Mouse (Mus musculus) hindbrain, embryonic 12.5 days (tissue): Measurements from ENCODE around the gene Sbno2. TPM values are rescaled to one million over a fixed set of nuclear protein-coding genes. Genes with fewer than 3 reads are reported as not detected.

Experiments used
- ATAC-seq: fragments of 200-750 bp; cut with Nextera tagmentation; 2 replicates; pipeline ENCODE4 v1.8.0; 2017; ENCODE audit warnings: moderate TSS enrichment; ENCODE audit not compliant: low FRiP score
- H3K27ac ChIP-seq: fragments of 300-500 bp; sonication (generic); 2 replicates; pipeline ENCODE4 v1.5.1; 2016; ENCODE audit warnings: mild to moderate bottlenecking
- H3K27me3 ChIP-seq: fragments of 300-500 bp; sonication (generic); 2 replicates; pipeline ENCODE4 v1.6.1; 2016; ENCODE audit warnings: mild to moderate bottlenecking
- H3K36me3 ChIP-seq: fragments of 300-500 bp; sonication (generic); 2 replicates; pipeline ENCODE4 v1.6.1; 2016; ENCODE audit warnings: mild to moderate bottlenecking
- H3K4me1 ChIP-seq: fragments of 300-500 bp; sonication (generic); 2 replicates; pipeline ENCODE4 v1.6.1; 2016
- H3K4me2 ChIP-seq: fragments of 300-500 bp; sonication (generic); replicated peaks from 2 replicates; pipeline ENCODE4 v1.6.1; 2016; ENCODE audit warnings: mild to moderate bottlenecking
- H3K4me3 ChIP-seq: fragments of 300-500 bp; sonication (generic); 2 replicates; pipeline ENCODE4 v1.5.1; 2016; ENCODE audit warnings: mild to moderate bottlenecking
- H3K9ac ChIP-seq: fragments of 300-500 bp; sonication (generic); 2 replicates; pipeline ENCODE4 v1.6.1; 2016; ENCODE audit warnings: mild to moderate bottlenecking, moderate library complexity
- H3K9me3 ChIP-seq: fragments of 300-500 bp; sonication (generic); replicated peaks from 2 replicates; pipeline ENCODE4 v1.6.1; 2016; ENCODE audit warnings: mild to moderate bottlenecking
- WGBS: fragments of 180-500 bp; shearing (Covaris S2); methylation state at CpG from one replicate; pipeline ENCODE4 v1.1.7; 2016; 5-methylcytosine and 5-hydroxymethylcytosine counted together
- polyA plus RNA-seq: library from polyadenylated mRNA; unstranded; fragments of >200 nt; fragmentation: Nextera tagmentation; extraction: Ambion mirVana; gene quantifications from 2 replicates; pipeline ENCODE4 v1.2.1, GENCODE M21; 2016

Sbno2 gene
- polyA plus RNA-seq, 1 experiment from 2014 or later = 15.1 TPM

DNA sequence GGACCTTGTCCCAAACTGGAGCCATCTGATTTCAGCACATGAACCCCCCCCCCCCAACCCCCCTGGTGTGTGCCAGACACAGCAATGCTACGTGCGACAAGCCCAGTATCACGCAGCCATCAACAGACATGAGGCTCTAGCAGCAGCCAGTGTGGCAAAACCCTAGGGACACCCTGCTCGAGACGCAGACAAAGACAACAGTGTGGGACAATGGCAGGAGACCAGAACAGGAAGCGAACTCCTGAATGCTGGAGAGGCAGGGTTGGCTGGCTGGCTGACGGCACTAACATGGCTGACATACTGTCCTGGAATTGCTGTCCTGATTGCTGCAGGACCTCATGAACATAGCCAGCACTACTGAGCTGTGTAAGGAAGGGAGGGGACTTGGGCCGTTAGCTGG lies 70.2 kb downstream of the Sbno2 start:
- no peak for ATAC-seq
- Histone ChIP-seq H3K27ac (0 out of 2 replicates have a peak overlapping the region, but pooled peaks have one; percentile 44), H3K36me3 (peaks cover 38% of the 10 kb centered on the region)

DNA sequence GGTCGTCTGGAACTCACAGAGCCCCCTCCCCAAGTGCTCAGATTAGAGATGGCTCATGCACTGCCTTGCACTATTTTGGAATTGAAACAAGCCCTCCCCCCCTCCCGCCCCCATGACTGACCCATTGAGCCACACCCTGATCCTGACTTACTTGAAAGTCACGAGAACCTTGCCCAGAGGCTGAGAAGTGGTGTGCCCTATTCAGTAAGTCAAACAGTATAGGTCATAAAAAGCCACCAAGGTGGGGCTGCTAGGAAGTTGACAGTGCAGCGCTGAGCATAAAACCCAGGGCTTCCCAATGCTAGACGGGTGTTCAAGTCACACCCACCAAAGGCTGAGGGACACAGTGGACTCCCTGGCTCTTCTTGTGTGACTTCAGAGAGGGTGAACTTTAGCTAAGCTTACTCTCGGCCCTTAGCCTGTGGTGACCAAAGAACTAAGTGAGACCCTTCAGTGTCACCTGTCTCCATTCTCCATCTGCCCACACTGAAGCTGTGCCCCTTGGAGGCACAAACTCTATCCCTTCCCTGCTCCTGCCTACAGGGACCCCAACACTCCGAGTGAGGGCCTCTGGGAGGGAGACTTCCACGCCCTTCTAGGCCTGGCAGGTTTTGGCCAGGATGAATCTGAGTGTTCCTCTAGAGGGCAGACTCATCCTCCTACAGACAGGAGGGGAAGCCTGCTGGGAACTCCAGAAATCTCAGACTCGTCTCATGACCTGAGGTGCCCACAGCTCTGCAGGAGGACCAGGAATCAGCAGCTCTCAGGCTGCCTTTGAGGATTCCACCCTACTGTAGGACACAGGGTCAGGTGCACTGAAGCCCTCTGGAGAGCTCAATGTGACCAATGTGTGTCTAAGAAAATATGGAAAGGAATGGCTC lies 71.6 kb downstream of the Sbno2 start:
- Histone ChIP-seq H3K4me2 (no peak overlapping the region), H3K9me3 (no peaks in the 10 kb centered on the region), H3K27ac (peak overlapping the region; percentile 23; the same call in 1 of the 2 replicates), H3K9ac (no peak overlapping the region), H3K4me3 (no peak overlapping the region), H3K4me1 (peaks cover 15% of the 10 kb centered on the region), H3K27me3 (no peaks in the 10 kb centered on the region), H3K36me3 (peaks cover 38% of the 10 kb centered on the region)
- 46% methylated on average over 9 of the region's 9 CpGs for WGBS
- ATAC-seq = no peak

More for the DNA sequence above, 70.2 kb downstream of the Sbno2 start:
- no peaks in the 10 kb centered on the region for H3K9me3 ChIP-seq
- no peaks in the 10 kb centered on the region for H3K27me3 ChIP-seq
- H3K4me3 ChIP-seq = no peak overlapping the region
- no peak overlapping the region for H3K4me2 ChIP-seq
- H3K9ac ChIP-seq = no peak overlapping the region; the same call in 1 of the 2 replicates
- peaks cover 20% of the 10 kb centered on the region for H3K4me1 ChIP-seq
- 71% methylated on average over 8 of the region's 8 CpGs for WGBS

DNA sequence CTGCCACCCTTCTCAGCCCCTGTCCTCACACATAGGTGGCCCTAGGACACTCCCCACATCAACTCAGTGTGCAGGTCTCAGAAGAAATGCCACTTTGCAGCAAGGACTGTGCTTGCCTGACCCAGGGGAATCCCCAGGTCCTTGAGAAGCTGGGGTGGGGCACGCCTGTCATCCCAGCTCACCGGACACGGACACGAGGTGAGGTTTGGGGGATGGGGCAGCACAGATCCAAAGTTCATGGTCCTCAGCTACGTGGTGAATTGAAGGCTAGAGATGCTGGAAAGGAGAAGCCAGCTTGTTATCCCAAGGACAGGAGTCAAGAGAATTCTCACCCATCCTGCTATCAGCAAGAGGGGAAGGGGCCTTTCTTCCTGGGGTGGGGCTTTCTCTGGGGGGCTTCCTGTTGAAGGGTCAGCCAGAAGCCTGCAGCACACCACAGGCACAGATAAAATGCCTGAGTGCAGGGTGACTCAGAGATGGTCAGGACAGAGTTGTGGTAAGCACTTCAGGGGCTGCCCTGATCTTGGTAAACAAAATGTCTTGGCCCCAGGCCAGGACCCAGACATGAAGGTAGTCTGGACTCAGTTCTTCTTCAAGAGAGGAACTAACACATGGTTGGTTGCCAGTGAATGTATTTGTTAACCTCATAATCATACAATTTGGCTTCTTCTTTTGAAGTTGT lies 72.4 kb downstream of the Sbno2 start:
- no peak for ATAC-seq
- Histone ChIP-seq H3K4me3 (no peak overlapping the region), H3K4me2 (no peak overlapping the region), H3K4me1 (peaks cover 7% of the 10 kb centered on the region), H3K27me3 (no peaks in the 10 kb centered on the region), H3K9me3 (no peaks in the 10 kb centered on the region), H3K9ac (no peak overlapping the region), H3K27ac (peak overlapping the region; percentile 23; the same call in 1 of the 2 replicates), H3K36me3 (peaks cover 34% of the 10 kb centered on the region)
- 81% methylated on average over 5 of the region's 5 CpGs for WGBS

- H3K9me3 ChIP-seq = no peaks in the 10 kb centered on the region
- ATAC-seq = no peak
- 0 out of 2 replicates have a peak, but pooled peaks cover 3% of the 10 kb centered on the region for H3K4me1 ChIP-seq
- H3K9ac ChIP-seq = peak overlapping the region; percentile 27; the same call in 1 of the 2 replicates
- no peak overlapping the region for H3K4me3 ChIP-seq
- H3K27me3 ChIP-seq = no peaks in the 10 kb centered on the region
- H3K4me2 ChIP-seq = no peak overlapping the region
- peaks cover 14% of the 10 kb centered on the region for H3K36me3 ChIP-seq
- no peak overlapping the region for H3K27ac ChIP-seq
- 86% methylated on average over 17 of the region's 17 CpGs for WGBS
Measured at GRCm38 (mm10) chr10:80030736-80031135, 74.6 kb downstream of the Sbno2 start.

DNA sequence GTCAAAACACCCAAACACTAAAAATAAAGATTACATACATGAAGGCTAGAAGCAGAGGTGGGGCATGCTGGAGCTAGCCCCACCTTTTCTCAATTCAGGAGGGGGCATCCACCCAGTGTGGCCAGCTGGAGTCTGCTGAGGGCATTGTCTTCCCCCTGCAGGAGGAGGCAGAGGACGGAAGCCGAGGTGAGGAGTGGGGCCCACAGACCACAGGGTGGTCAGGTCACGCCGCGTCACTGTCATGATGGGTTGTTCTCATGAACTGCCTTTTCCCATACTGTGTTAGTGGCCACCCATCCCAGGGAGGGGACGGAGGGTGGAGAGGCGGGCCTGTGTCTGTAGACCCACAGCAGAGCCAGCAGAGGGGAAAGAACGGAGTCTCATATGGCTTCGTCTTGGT lies 75.2 kb downstream of the Sbno2 start:
- Histone ChIP-seq H3K27ac (no peak overlapping the region), H3K9ac (0 out of 2 replicates have a peak overlapping the region, but pooled peaks have one; percentile 27), H3K36me3 (peaks cover 8% of the 10 kb centered on the region), H3K4me2 (no peak overlapping the region), H3K4me3 (no peak overlapping the region), H3K4me1 (0 out of 2 replicates have a peak, but pooled peaks cover 3% of the 10 kb centered on the region), H3K27me3 (no peaks in the 10 kb centered on the region), H3K9me3 (no peaks in the 10 kb centered on the region)
- 86% methylated on average over 9 of the region's 9 CpGs for WGBS
- ATAC-seq = no peak

GRCm38 (mm10) chr10:80028521-80028846 lies 76.9 kb downstream of the Sbno2 start:
- Histone ChIP-seq H3K9me3 (no peaks in the 10 kb centered on the region), H3K27ac (no peak overlapping the region), H3K4me2 (no peak overlapping the region), H3K4me1 (0 out of 2 replicates have a peak, but pooled peaks cover 3% of the 10 kb centered on the region), H3K4me3 (no peak overlapping the region), H3K27me3 (no peaks in the 10 kb centered on the region), H3K36me3 (no peaks in the 10 kb centered on the region), H3K9ac (no peak overlapping the region)
- no peak for ATAC-seq
- WGBS = 93% methylated on average over 13 of the region's 13 CpGs

DNA sequence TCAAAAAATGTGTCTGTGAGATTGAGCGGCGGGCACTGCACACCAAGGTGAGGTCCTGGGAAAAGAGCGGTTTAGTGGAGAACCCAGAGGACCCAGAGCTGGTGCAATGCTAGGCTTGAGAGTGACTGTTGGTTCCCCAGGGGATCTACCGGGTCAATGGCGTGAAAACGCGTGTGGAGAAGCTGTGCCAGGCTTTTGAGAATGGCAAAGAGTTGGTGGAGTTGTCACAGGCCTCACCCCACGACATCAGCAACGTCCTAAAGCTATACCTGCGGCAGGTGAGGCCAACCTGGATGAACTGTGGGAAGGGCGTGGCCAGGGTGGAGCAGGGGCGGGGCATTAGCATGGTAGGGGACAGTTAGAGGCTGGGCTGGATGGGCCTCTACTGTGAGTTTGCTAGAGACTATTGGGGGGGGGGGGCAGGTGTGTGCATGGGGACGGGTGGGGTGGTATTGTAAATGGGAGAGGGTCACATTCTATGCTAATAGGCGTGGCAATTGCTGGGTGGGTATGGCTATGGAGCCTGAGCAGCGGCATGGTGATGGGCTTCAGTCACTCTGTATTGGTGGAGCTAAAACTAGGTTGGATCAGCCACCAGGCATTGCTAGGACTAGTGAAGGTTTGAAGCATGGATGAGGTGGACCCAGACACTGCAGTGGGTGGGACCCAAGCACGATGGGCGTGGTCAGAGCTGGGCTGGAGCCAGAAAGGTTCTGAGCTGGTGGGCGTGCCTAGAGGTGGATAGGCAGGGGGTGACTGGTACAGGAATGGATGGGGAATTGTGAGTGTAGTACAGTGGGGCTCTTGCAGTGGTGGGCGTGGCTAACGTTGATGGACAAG lies 77.5 kb downstream of the Sbno2 start:
- 0 out of 2 replicates have a peak, but pooled peaks cover 3% of the 10 kb centered on the region for H3K4me1 ChIP-seq
- H3K27me3 ChIP-seq = no peaks in the 10 kb centered on the region
- no peaks in the 10 kb centered on the region for H3K36me3 ChIP-seq
- no peak overlapping the region for H3K27ac ChIP-seq
- no peak overlapping the region for H3K4me3 ChIP-seq
- H3K4me2 ChIP-seq = no peak overlapping the region
- no peak overlapping the region for H3K9ac ChIP-seq
- 72% methylated on average over 20 of the region's 20 CpGs for WGBS
- ATAC-seq = 0 out of 2 replicates have a peak, but pooled peaks have one; percentile 21
- H3K9me3 ChIP-seq = 0 out of 2 replicates have a peak, but pooled peaks cover 2% of the 10 kb centered on the region

GRCm38 (mm10) chr10:80025889-80026288 lies 79.5 kb downstream of the Sbno2 start:
- Histone ChIP-seq H3K4me1 (0 out of 2 replicates have a peak, but pooled peaks cover 3% of the 10 kb centered on the region), H3K9me3 (0 out of 2 replicates have a peak, but pooled peaks cover 5% of the 10 kb centered on the region), H3K27me3 (no peaks in the 10 kb centered on the region), H3K4me2 (no peak overlapping the region), H3K27ac (no peak overlapping the region), H3K9ac (no peak overlapping the region), H3K36me3 (no peaks in the 10 kb centered on the region), H3K4me3 (no peak overlapping the region)
- peak; percentile 43 for ATAC-seq
- WGBS = 61% methylated on average over 12 of the region's 12 CpGs

GRCm38 (mm10) chr10:80025463-80025862 lies 79.9 kb downstream of the Sbno2 start:
- no peak overlapping the region for H3K4me2 ChIP-seq
- 80% methylated on average over 10 of the region's 10 CpGs for WGBS
- H3K4me3 ChIP-seq = no peak overlapping the region
- no peaks in the 10 kb centered on the region for H3K36me3 ChIP-seq
- ATAC-seq = no peak; the same call in 1 of the 2 replicates
- no peak overlapping the region for H3K27ac ChIP-seq
- 0 out of 2 replicates have a peak, but pooled peaks cover 5% of the 10 kb centered on the region for H3K9me3 ChIP-seq
- H3K27me3 ChIP-seq = peaks cover 3% of the 10 kb centered on the region
- no peak overlapping the region for H3K9ac ChIP-seq
- no peaks in the 10 kb centered on the region for H3K4me1 ChIP-seq

DNA sequence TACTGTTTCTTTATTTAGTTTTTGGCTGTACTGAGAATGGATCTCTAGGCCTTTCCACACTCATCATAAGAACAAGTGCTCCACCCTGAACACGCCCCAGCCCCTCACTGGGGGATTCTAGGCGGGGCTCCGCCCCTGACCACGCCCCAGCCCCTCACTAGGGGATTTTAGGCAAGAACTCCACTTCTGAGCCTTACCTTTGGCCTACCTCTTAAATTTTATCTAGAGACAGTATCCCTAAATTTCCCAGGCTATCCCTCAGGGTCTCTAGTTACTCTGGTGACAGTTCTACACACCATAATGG lies 80.4 kb downstream of the Sbno2 start:
- ATAC-seq = no peak
- H3K36me3 ChIP-seq = no peaks in the 10 kb centered on the region
- no peak overlapping the region for H3K4me2 ChIP-seq
- H3K27ac ChIP-seq = no peak overlapping the region
- H3K4me1 ChIP-seq = 0 out of 2 replicates have a peak, but pooled peaks cover 2% of the 10 kb centered on the region
- H3K9ac ChIP-seq = no peak overlapping the region
- no peak overlapping the region for H3K4me3 ChIP-seq
- WGBS = 58% methylated on average over 4 of the region's 4 CpGs
- 0 out of 2 replicates have a peak, but pooled peaks cover 5% of the 10 kb centered on the region for H3K9me3 ChIP-seq
- H3K27me3 ChIP-seq = peaks cover 7% of the 10 kb centered on the region

DNA sequence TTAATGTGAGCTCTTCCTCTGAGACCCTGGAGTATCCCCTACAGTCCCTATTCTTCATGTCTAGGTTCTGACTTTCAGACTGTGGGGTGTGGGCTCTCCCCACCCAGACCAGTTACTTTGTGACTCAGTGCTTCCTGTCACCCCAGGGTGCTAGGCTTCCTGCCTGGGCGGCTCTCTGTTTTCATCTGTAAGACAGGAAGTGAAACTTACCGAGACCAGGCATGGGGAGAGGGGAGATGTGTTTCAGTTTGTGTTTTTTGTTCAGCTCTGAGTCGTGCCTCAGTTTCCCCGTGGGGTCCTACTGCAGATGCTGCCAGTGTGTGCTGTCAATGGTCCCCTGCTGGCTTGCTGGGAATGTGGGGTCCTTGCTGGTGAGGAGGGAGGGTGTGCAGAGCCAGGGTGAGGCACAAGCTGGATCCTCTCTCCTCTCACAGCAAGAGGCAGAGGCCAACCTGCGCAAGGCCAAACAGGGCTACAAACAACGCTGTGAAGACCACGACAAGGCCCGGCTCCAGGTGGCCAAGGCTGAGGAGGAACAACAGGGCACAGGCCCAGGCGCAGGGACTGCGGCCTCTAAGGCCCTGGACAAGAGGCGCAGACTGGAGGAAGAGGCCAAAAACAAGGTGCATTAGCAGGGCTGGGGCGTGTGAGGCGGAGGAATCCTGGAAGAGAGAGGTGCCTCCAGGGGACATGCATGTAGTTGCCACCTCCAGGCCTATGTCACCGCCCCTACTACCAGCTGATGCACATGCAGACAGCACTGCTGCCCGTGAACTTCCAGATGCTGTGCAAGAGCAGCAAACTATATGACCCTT lies 80.9 kb downstream of the Sbno2 start:
- 75% methylated on average over 15 of the region's 15 CpGs for WGBS
- peaks cover 8% of the 10 kb centered on the region for H3K4me1 ChIP-seq
- ATAC-seq = no peak
- no peak overlapping the region for H3K4me3 ChIP-seq
- no peak overlapping the region for H3K27ac ChIP-seq
- peaks cover 13% of the 10 kb centered on the region for H3K27me3 ChIP-seq
- H3K36me3 ChIP-seq = no peaks in the 10 kb centered on the region
- 0 out of 2 replicates have a peak, but pooled peaks cover 5% of the 10 kb centered on the region for H3K9me3 ChIP-seq
- no peak overlapping the region for H3K9ac ChIP-seq
- no peak overlapping the region for H3K4me2 ChIP-seq
